Mouse (Mus musculus): Measurements from ENCODE around the gene Vmn2r7.
"Not testable (repeated sequence)": the region's sequence is repeated elsewhere in the genome, so short reads cannot be mapped to it uniquely, and the experiment has no call there.

Vmn2r7 gene

GRCm38 (mm10) chr3:64844665-64845064 lies at the start of gene Vmn2r7:
Gene Vmn2r7, minus strand, starts transcription at chr3:64844765.
- not testable (repeated sequence) for DNase-seq

- DNase-seq: no peak
Observed at GRCm38 (mm10) chr3:64889725-64890124, 45.2 kb upstream of the Vmn2r7 start.

GRCm38 (mm10) chr3:64878199-64878977 lies 33.8 kb upstream of the Vmn2r7 start:
- no peak for DNase-seq

GRCm38 (mm10) chr3:64876669-64877068 lies 32.1 kb upstream of the Vmn2r7 start:
- DNase-seq: no peak

- DNase-seq: no peak
Observed at GRCm38 (mm10) chr3:64842881-64843280, 1.7 kb downstream of the Vmn2r7 start.

- peak; percentile 4 for DNase-seq
Observed at GRCm38 (mm10) chr3:64842299-64842698, 2.3 kb downstream of the Vmn2r7 start.

- DNase-seq: no peak
Observed at GRCm38 (mm10) chr3:64831134-64831533, 13.4 kb downstream of the Vmn2r7 start.

- DNase-seq: no peak
Observed at GRCm38 (mm10) chr3:64791245-64791591, 53.3 kb downstream of the Vmn2r7 start.

GRCm38 (mm10) chr3:64790509-64791244 lies 53.9 kb downstream of the Vmn2r7 start:
- DNase-seq: peak; percentile 16

GRCm38 (mm10) chr3:64782901-64783300 lies 61.7 kb downstream of the Vmn2r7 start:
- DNase-seq: no peak

- DNase-seq: no peak
Observed at GRCm38 (mm10) chr3:64772132-64772531, 72.4 kb downstream of the Vmn2r7 start.

GRCm38 (mm10) chr3:64756145-64756544 lies 88.4 kb downstream of the Vmn2r7 start:
- DNase-seq: no peak

GRCm38 (mm10) chr3:64727187-64727970 lies 117.2 kb downstream of the Vmn2r7 start:
- not testable (repeated sequence) for DNase-seq

- DNase-seq: not testable (repeated sequence)
Observed at GRCm38 (mm10) chr3:64725736-64726135, 118.8 kb downstream of the Vmn2r7 start.

- not testable (repeated sequence) for DNase-seq
Observed at GRCm38 (mm10) chr3:64676069-64676468, 168.5 kb downstream of the Vmn2r7 start.
